Mouse (Mus musculus) gastrocnemius, postnatal 10 days (tissue): ENCODE measurements at regions not wholly inside any gene's neighbourhood (a gene's known extent, or its start where the extent isn't known, plus 50 kb on each side); places are given as distances from the start of the nearest gene placed in this dataset.
A peak's percentile ranks its signal among the peaks of the same experiment; 100 is the strongest.

Experiments used
- DNase-seq: peaks from one replicate; pipeline ENCODE4 v3.0.0; 2021; ENCODE audit warnings: mixed read lengths

- no peak for DNase-seq
Observed at GRCm38 (mm10) chr1:56206615-56207267, 430.5 kb downstream of the Hsfy2 start.

- no peak for DNase-seq
Observed at GRCm38 (mm10) chr1:56195224-56195623, 442.0 kb downstream of the Hsfy2 start.

- no peak for DNase-seq
Observed at GRCm38 (mm10) chr1:56183503-56184198, 453.6 kb downstream of the Hsfy2 start.

- DNase-seq, result no peak
Observed at GRCm38 (mm10) chr1:56179206-56179985, 457.8 kb downstream of the Hsfy2 start.

- no peak for DNase-seq
Observed at GRCm38 (mm10) chr1:56171157-56171556, 466.1 kb downstream of the Hsfy2 start.

- no peak for DNase-seq
Observed at GRCm38 (mm10) chr1:56168712-56169111, 468.5 kb downstream of the Hsfy2 start.

GRCm38 (mm10) chr1:56168063-56168462 is 469.2 kb downstream of the Hsfy2 start:
- DNase-seq, result no peak

GRCm38 (mm10) chr1:56165228-56165627 is 472.0 kb downstream of the Hsfy2 start:
- DNase-seq, result no peak

GRCm38 (mm10) chr1:56164366-56164765 is 472.9 kb downstream of the Hsfy2 start:
- DNase-seq, result no peak

GRCm38 (mm10) chr1:56130951-56131350 is 506.3 kb downstream of the Hsfy2 start:
- no peak for DNase-seq

GRCm38 (mm10) chr1:56089254-56089834 is 547.9 kb downstream of the Hsfy2 start:
- DNase-seq, result peak; percentile 29

- DNase-seq, result no peak
Observed at GRCm38 (mm10) chr1:56088357-56088756, 548.9 kb downstream of the Hsfy2 start.

- DNase-seq, result no peak
Observed at GRCm38 (mm10) chr1:56076757-56077156, 560.5 kb downstream of the Hsfy2 start.

GRCm38 (mm10) chr1:56072255-56072654 is 565.0 kb downstream of the Hsfy2 start:
- DNase-seq, result no peak

GRCm38 (mm10) chr1:56063474-56063873 is 573.8 kb downstream of the Hsfy2 start:
- no peak for DNase-seq
